ENCODE assay signal across 8 mouse cellular contexts in genomic region chr1:161968589-161969407, GRCm38 (mm10). TPM values are rescaled to one million over a fixed set of nuclear protein-coding genes. Genes with fewer than 3 reads are reported as not detected.
DNase-seq lines count a peak whose midpoint lies in the region; ATAC-seq and TF ChIP-seq lines count a peak whose summit lies in the region.

Pigc (plus strand) TSS chr1:161969186.

- TF ChIP-seq CTCF in C2C12 (IDR thresholded peaks at IDR 0.05; ENCODE audit: control insufficient read depth, insufficient read depth, insufficient read length) = peak; percentile 79
- TF ChIP-seq CTCF in brain, embryonic 14.5 days (IDR thresholded peaks at IDR 0.05; ENCODE audit: borderline replicate concordance, extremely low read depth, insufficient read depth, insufficient read length) = peak; percentile 79
- peak; percentile 90 for TF ChIP-seq CTCF in liver, adult 2 months (IDR thresholded peaks at IDR 0.05; ENCODE audit: low read depth, low read length)

- H3K4me3 ChIP-seq in C2C12 (ENCODE audit: insufficient read depth, poor library complexity, severe bottlenecking) (peak within 1 kb of the TSS; percentile 59), myocyte (peak within 1 kb of the TSS; percentile 55)
- peak within 1 kb of the TSS; percentile 83 for H3K4me3 ChIP-seq in erythroblast, embryonic 14.5 days (replicated peaks)
- peak within 1 kb of the TSS; percentile 68 for H3K4me3 ChIP-seq in heart, embryonic 11.5 days (ENCODE audit: low read depth, low read length)
- H3K4me3 ChIP-seq in kidney, embryonic 16.5 days (ENCODE audit: low read length) = peak within 1 kb of the TSS; percentile 70
- peak within 1 kb of the TSS; percentile 85 for H3K4me3 ChIP-seq in liver, adult 2 months (ENCODE audit: insufficient read depth, low read depth, low read length)

- DNase-seq in brain, embryonic 14.5 days (ENCODE audit: low read depth) = peak; percentile 98
- DNase-seq in liver, adult 2 months (ENCODE audit: extremely low read depth, low read depth, low spot score) = peak; percentile 84
- peak; percentile 85 for DNase-seq in splenic B cell, adult 2 months (ENCODE audit: low read depth, low spot score)

- 3% methylated on average over 37 of the region's 38 CpGs for WGBS in heart, embryonic 11.5 days (ENCODE audit: insufficient replicate concordance)
- WGBS in kidney, embryonic 16.5 days = 3% methylated on average over 38 of the region's 38 CpGs
- 2% methylated on average over 38 of the region's 38 CpGs for WGBS in liver, adult 2 months

- H3K79me2 ChIP-seq in C2C12 (ENCODE audit: control insufficient read depth, insufficient read depth) (peaks cover 22% of the 10 kb centered on the region), myocyte (ENCODE audit: control insufficient read depth, insufficient read depth) (peaks cover 20% of the 10 kb centered on the region)
- peaks cover 7% of the 10 kb centered on the region; the same call in 1 of the 2 replicates for H3K79me2 ChIP-seq in liver, adult 2 months (ENCODE audit: control insufficient read depth, insufficient read depth, low read length)

- H3K9me3 ChIP-seq in erythroblast, embryonic 14.5 days (ENCODE audit: control insufficient read depth, low read length) = no peaks in the 10 kb centered on the region
- H3K9me3 ChIP-seq in heart, embryonic 11.5 days (replicated peaks; ENCODE audit: control insufficient read depth, low read length) = no peaks in the 10 kb centered on the region
- no peaks in the 10 kb centered on the region for H3K9me3 ChIP-seq in kidney, embryonic 16.5 days (ENCODE audit: low read length)

- peak within 1 kb of the TSS; percentile 92 for H3K9ac ChIP-seq in heart, embryonic 11.5 days (ENCODE audit: low read depth, low read length)
- H3K9ac ChIP-seq in kidney, embryonic 16.5 days (replicated peaks; ENCODE audit: low read length) = peak within 1 kb of the TSS; percentile 81
- peak within 1 kb of the TSS; percentile 85 for H3K9ac ChIP-seq in liver, adult 2 months (ENCODE audit: low read depth, low read length)

- H3K4me2 ChIP-seq in heart, embryonic 11.5 days = peak within 1 kb of the TSS; percentile 67
- peak within 1 kb of the TSS; percentile 71 for H3K4me2 ChIP-seq in kidney, embryonic 16.5 days (replicated peaks; ENCODE audit: low read depth, low read length)
- peak within 1 kb of the TSS; percentile 86 for H3K4me2 ChIP-seq in myocyte (ENCODE audit: low read depth)

- H3K36me3 ChIP-seq in C2C12 (ENCODE audit: control insufficient read depth, insufficient read depth) (peaks cover 9% of the 10 kb centered on the region), myocyte (ENCODE audit: control insufficient read depth, insufficient read depth) (no peaks in the 10 kb centered on the region)
- H3K36me3 ChIP-seq in erythroblast, embryonic 14.5 days (ENCODE audit: control insufficient read depth) = peaks cover 8% of the 10 kb centered on the region
- H3K36me3 ChIP-seq in heart, embryonic 11.5 days (ENCODE audit: control insufficient read depth, insufficient read depth, low read length) = no peaks in the 10 kb centered on the region
- H3K36me3 ChIP-seq in kidney, embryonic 16.5 days (ENCODE audit: insufficient read depth, low read length) = peaks cover 8% of the 10 kb centered on the region; the same call in 1 of the 2 replicates
- no peaks in the 10 kb centered on the region; the same call in 1 of the 2 replicates for H3K36me3 ChIP-seq in liver, adult 2 months (ENCODE audit: control insufficient read depth, insufficient read depth, low read length)
- no peaks in the 10 kb centered on the region for H3K36me3 ChIP-seq in splenic B cell, adult 2 months (ENCODE audit: control insufficient read depth, insufficient read depth, low read length, poor library complexity, severe bottlenecking)

- H3K27me3 ChIP-seq in C2C12 (ENCODE audit: control insufficient read depth, insufficient read depth, insufficient read length) = peaks cover 12% of the 10 kb centered on the region
- peaks cover 22% of the 10 kb centered on the region for H3K27me3 ChIP-seq in erythroblast, embryonic 14.5 days (ENCODE audit: control insufficient read depth)
- no peaks in the 10 kb centered on the region for H3K27me3 ChIP-seq in heart, embryonic 11.5 days (ENCODE audit: control insufficient read depth, insufficient read depth, low read length)
- H3K27me3 ChIP-seq in kidney, embryonic 16.5 days (ENCODE audit: insufficient read depth, low read length) = no peaks in the 10 kb centered on the region
- no peaks in the 10 kb centered on the region for H3K27me3 ChIP-seq in liver, adult 2 months (ENCODE audit: control insufficient read depth, insufficient read depth, low read length)
- H3K27me3 ChIP-seq in myocyte (ENCODE audit: control insufficient read depth, insufficient read depth, insufficient read length) = peaks cover 8% of the 10 kb centered on the region
- H3K27me3 ChIP-seq in splenic B cell, adult 2 months (ENCODE audit: control insufficient read depth, insufficient read depth, low read length, poor library complexity, severe bottlenecking) = no peaks in the 10 kb centered on the region

- H3ac ChIP-seq in C2C12 (ENCODE audit: control insufficient read depth, insufficient read length, low read depth) = peak within 1 kb of the TSS; percentile 75
- H3ac ChIP-seq in myocyte (ENCODE audit: control insufficient read depth, insufficient read length) = no peak within 1 kb of the TSS

- ATAC-seq in heart, embryonic 11.5 days (replicated peaks; ENCODE audit: insufficient number of reproducible peaks, low FRiP score, low TSS enrichment) = peak; percentile 93
- peak; percentile 98 for ATAC-seq in kidney, embryonic 16.5 days (ENCODE audit: low FRiP score, low TSS enrichment)

- peaks cover 23% of the 10 kb centered on the region for H3K4me1 ChIP-seq in erythroblast, embryonic 14.5 days (ENCODE audit: control insufficient read depth)
- peaks cover 10% of the 10 kb centered on the region; the same call in 1 of the 2 replicates for H3K4me1 ChIP-seq in heart, embryonic 11.5 days (ENCODE audit: control insufficient read depth, insufficient read depth, low read length)
- peaks cover 24% of the 10 kb centered on the region for H3K4me1 ChIP-seq in kidney, embryonic 16.5 days (ENCODE audit: insufficient read depth, low read length)
- no peaks in the 10 kb centered on the region; the same call in none of the 2 replicates for H3K4me1 ChIP-seq in liver, adult 2 months (ENCODE audit: control insufficient read depth, insufficient read depth, low read length)

- H3K27ac ChIP-seq in heart, embryonic 11.5 days (ENCODE audit: low read depth, low read length) = peak within 1 kb of the TSS; percentile 82
- H3K27ac ChIP-seq in kidney, embryonic 16.5 days (ENCODE audit: low read length) = peak within 1 kb of the TSS; percentile 80
- peak within 1 kb of the TSS; percentile 18; the same call in 1 of the 2 replicates for H3K27ac ChIP-seq in liver, adult 2 months (replicated peaks; ENCODE audit: insufficient read depth, low read depth, low read length)

- TF ChIP-seq POLR2A in brain, embryonic 14.5 days (IDR thresholded peaks at IDR 0.05; ENCODE audit: borderline replicate concordance, extremely low read depth, insufficient read depth, insufficient read length, poor library complexity, severe bottlenecking) = peak; percentile 44; the same call in 1 of the 2 replicates
- 0 out of 2 replicates have a peak, but pooled peaks have one; percentile 30 for TF ChIP-seq POLR2A in liver, adult 2 months (IDR thresholded peaks at IDR 0.05; ENCODE audit: extremely low read depth, insufficient read depth, low read length)
- TF ChIP-seq POLR2A in myocyte (IDR thresholded peaks at IDR 0.05; ENCODE audit: insufficient read length, low read depth) = peak; percentile 40

- peaks cover 10% of the 10 kb centered on the region for H3K79me3 ChIP-seq in C2C12 (ENCODE audit: low read depth)

TF ChIP-seq in C2C12, 6 proteins besides CTCF, POLR2A, EP300 and RAD21:
- TF ChIP-seq MAX (IDR thresholded peaks at IDR 0.05) (peak; percentile 86), MYOG (IDR thresholded peaks at IDR 0.05; ENCODE audit: control insufficient read depth, extremely low read depth, insufficient read length) (no peak)

TF ChIP-seq in myocyte, 11 proteins besides CTCF, POLR2A, EP300 and RAD21:
- TF ChIP-seq MYOG (IDR thresholded peaks at IDR 0.05; ENCODE audit: control insufficient read depth in 1 of 3, insufficient read depth in 1 of 3, insufficient read length in 2 of 3, low read depth in 2 of 3) (no peak), MYOD1 (IDR thresholded peaks at IDR 0.05; ENCODE audit: control insufficient read depth in 1 of 3, insufficient read length in 2 of 3, low read depth in 2 of 3) (peak in 1 of 3 experiments; percentile 28), SRF (IDR thresholded peaks at IDR 0.05; ENCODE audit: control insufficient read depth, insufficient read length, low read depth) (no peak), TCF3 (IDR thresholded peaks at IDR 0.05; ENCODE audit: insufficient read length, low read depth) (no peak), POLR2AphosphoS2 (IDR thresholded peaks at IDR 0.05; ENCODE audit: insufficient read length, low read depth) (peak; percentile 34), TCF12 (IDR thresholded peaks at IDR 0.05; ENCODE audit: insufficient read depth, poor library complexity, severe bottlenecking) (no peak), MAX (IDR thresholded peaks at IDR 0.05; ENCODE audit: low read depth) (no peak)

RNA-seq across cellular contexts. Expression of gene Pigc, which starts in this region (rescaled TPM):
- polyA plus RNA-seq in C2C12 (2012; fragmentation: generic; extraction: Trizol) (9.2 TPM), myocyte (2012; fragmentation: generic; extraction: Trizol) (18.9 TPM)
- polyA plus RNA-seq in brain, embryonic 14.5 days (2012; rRNA removed) = 23.6 and 26.5 TPM in 2 replicates
- polyA plus RNA-seq in erythroblast, embryonic 14.5 days (2012) = 0.07 and 0.21 TPM in 2 replicates
- 25.8 and 29.8 TPM in 2 replicates for polyA plus RNA-seq in heart, embryonic 11.5 days (2014; fragmentation: Nextera tagmentation; extraction: Ambion mirVana)
- 42.5 and 46.7 TPM in 2 replicates for polyA plus RNA-seq in kidney, embryonic 16.5 days (2015; fragmentation: Nextera tagmentation; extraction: Ambion mirVana)
- total RNA-seq in liver, adult 2 months (2014; rRNA removed) = 7.1 and 7.3 TPM in 2 replicates
- polyA plus RNA-seq in liver, adult 2 months (2012; rRNA removed) = 9.4 and 9.5 TPM in 2 replicates

Comparison
In these comparisons a context has a peak if more than half of its experiments do, and no peak if none do; other contexts are left out.
1. Peak in every context shown above with its lines: DNase-seq, ATAC-seq, H3K4me3 ChIP-seq and H3K27ac ChIP-seq.
2. H3K27ac ChIP-seq: peak in every context shown above with its lines; median percentile 82 in heart, embryonic 11.5 days; 80 in kidney, embryonic 16.5 days; 18 in liver, adult 2 months.